Mouse (Mus musculus) midbrain, embryonic 10.5 days (tissue): Measurements from ENCODE around the gene Eef2. TPM values are rescaled to one million over a fixed set of nuclear protein-coding genes. Genes with fewer than 3 reads are reported as not detected.
"Not testable (repeated sequence)": the region's sequence is repeated elsewhere in the genome, so short reads cannot be mapped to it uniquely, and the experiment has no call there.

Experiments
- DNase-seq: peaks from one replicate; pipeline ENCODE4 v3.0.0-alpha.2; 2017; ENCODE audit warnings: low spot score
- H3K27ac ChIP-seq: fragments of 300-500 bp; sonication (generic); replicated peaks from 2 replicates; pipeline ENCODE4 v1.5.1; 2016; ENCODE audit warnings: mild to moderate bottlenecking
- H3K27me3 ChIP-seq: fragments of 300-500 bp; sonication (generic); 2 replicates; pipeline ENCODE4 v1.6.1; 2016; ENCODE audit warnings: low read depth, mild to moderate bottlenecking; ENCODE audit not compliant: poor library complexity, severe bottlenecking
- H3K36me3 ChIP-seq: fragments of 300-500 bp; sonication (generic); 2 replicates; pipeline ENCODE4 v1.6.1; 2016; ENCODE audit warnings: mild to moderate bottlenecking, moderate library complexity
- H3K4me1 ChIP-seq: fragments of 300-500 bp; sonication (generic); 2 replicates; pipeline ENCODE4 v1.6.1; 2016
- H3K4me3 ChIP-seq: fragments of 300-500 bp; sonication (generic); 2 replicates; pipeline ENCODE4 v1.5.1; 2016; ENCODE audit warnings: mild to moderate bottlenecking, moderate library complexity
- H3K9me3 ChIP-seq: fragments of 300-500 bp; sonication (generic); replicated peaks from 2 replicates; pipeline ENCODE4 v1.6.1; 2016; ENCODE audit warnings: mild to moderate bottlenecking
- WGBS: fragments of 180-500 bp; shearing (Covaris S2); methylation state at CpG from one replicate; pipeline ENCODE4 v1.1.7; 2016; 5-methylcytosine and 5-hydroxymethylcytosine counted together
- polyA plus RNA-seq: library from polyadenylated mRNA; unstranded; fragments of >200 nt; fragmentation: Nextera tagmentation; extraction: Ambion mirVana; gene quantifications from 2 replicates; pipeline ENCODE4 v1.2.1, GENCODE M21; 2016

Gene Eef2
- polyA plus RNA-seq, 1 experiment from 2014 or later: 571 TPM

DNA sequence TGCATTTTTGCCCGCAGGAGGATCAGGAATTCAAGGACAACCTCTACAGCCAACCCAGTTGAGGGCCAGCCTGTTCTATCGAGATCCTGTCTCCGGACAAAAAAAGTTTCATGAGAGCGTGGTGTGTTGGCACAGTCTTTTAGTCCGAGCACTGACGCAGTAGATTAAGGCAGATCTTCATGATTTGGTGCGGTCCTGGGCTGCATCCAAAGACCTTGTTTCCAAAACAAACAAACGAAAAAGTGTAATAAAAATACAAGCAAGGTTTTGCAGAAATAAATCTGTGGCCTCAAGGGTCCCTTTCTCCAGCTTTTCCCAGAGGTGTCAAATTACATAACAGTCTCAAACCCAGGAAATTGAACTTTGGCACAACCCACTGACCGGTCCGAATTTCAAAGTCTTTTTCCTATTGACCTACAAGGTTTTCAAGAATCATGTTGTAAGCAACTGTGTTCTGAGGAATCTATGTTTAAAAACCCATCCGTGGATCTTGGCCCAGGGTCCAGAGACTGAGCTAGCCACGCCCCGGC lies 430 bp upstream of the Eef2 start:
- Histone ChIP-seq H3K36me3 (peaks cover 41% of the 10 kb centered on the region), H3K27me3 (no peaks in the 10 kb centered on the region), H3K4me1 (peaks cover 65% of the 10 kb centered on the region), H3K9me3 (no peaks in the 10 kb centered on the region), H3K27ac (peak overlapping the region; percentile 97), H3K4me3 (peak overlapping the region; percentile 100)
- WGBS: 12% methylated on average over 13 of the region's 13 CpGs
- DNase-seq: no peak

- Histone ChIP-seq H3K27ac (peak overlapping the region; percentile 97), H3K27me3 (no peaks in the 10 kb centered on the region), H3K4me1 (peaks cover 80% of the 10 kb centered on the region), H3K9me3 (no peaks in the 10 kb centered on the region), H3K4me3 (peak overlapping the region; percentile 100), H3K36me3 (peaks cover 56% of the 10 kb centered on the region)
- DNase-seq: no peak
- 16% methylated on average over 16 of the region's 16 CpGs for WGBS
Measured at GRCm38 (mm10) chr10:81177491-81177925, 1.1 kb downstream of the Eef2 start.

GRCm38 (mm10) chr10:81177958-81178712 lies 1.7 kb downstream of the Eef2 start:
- Histone ChIP-seq H3K4me1 (peaks cover 75% of the 10 kb centered on the region), H3K9me3 (no peaks in the 10 kb centered on the region), H3K27ac (peak overlapping the region; percentile 97; the same call in 1 of the 2 replicates), H3K4me3 (peak overlapping the region; percentile 100), H3K27me3 (no peaks in the 10 kb centered on the region), H3K36me3 (peaks cover 56% of the 10 kb centered on the region)
- DNase-seq: no peak
- WGBS: 74% methylated on average over 14 of the region's 14 CpGs

DNA sequence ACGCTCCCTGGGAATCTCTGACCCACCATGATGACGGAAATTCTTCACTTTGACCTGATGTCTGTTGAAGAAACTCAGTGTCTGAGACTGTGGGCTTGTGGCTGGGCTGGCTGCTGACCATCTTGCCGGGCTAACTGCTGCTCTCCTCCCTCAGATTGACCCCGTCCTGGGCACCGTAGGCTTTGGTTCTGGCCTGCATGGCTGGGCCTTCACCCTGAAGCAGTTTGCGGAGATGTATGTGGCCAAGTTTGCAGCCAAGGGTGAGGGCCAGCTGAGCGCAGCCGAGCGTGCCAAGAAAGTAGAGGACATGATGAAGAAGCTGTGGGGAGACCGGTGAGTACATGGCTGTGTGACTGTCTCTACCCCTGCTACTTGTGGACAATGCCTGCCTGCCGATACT lies 2.5 kb downstream of the Eef2 start:
- peaks cover 58% of the 10 kb centered on the region for H3K36me3 ChIP-seq
- H3K4me1 ChIP-seq: peaks cover 73% of the 10 kb centered on the region
- DNase-seq: no peak
- H3K27ac ChIP-seq: no peak overlapping the region
- WGBS: 95% methylated on average over 11 of the region's 11 CpGs
- H3K4me3 ChIP-seq: peak overlapping the region; percentile 100; the same call in 1 of the 2 replicates
- no peaks in the 10 kb centered on the region for H3K27me3 ChIP-seq
- no peaks in the 10 kb centered on the region for H3K9me3 ChIP-seq

DNA sequence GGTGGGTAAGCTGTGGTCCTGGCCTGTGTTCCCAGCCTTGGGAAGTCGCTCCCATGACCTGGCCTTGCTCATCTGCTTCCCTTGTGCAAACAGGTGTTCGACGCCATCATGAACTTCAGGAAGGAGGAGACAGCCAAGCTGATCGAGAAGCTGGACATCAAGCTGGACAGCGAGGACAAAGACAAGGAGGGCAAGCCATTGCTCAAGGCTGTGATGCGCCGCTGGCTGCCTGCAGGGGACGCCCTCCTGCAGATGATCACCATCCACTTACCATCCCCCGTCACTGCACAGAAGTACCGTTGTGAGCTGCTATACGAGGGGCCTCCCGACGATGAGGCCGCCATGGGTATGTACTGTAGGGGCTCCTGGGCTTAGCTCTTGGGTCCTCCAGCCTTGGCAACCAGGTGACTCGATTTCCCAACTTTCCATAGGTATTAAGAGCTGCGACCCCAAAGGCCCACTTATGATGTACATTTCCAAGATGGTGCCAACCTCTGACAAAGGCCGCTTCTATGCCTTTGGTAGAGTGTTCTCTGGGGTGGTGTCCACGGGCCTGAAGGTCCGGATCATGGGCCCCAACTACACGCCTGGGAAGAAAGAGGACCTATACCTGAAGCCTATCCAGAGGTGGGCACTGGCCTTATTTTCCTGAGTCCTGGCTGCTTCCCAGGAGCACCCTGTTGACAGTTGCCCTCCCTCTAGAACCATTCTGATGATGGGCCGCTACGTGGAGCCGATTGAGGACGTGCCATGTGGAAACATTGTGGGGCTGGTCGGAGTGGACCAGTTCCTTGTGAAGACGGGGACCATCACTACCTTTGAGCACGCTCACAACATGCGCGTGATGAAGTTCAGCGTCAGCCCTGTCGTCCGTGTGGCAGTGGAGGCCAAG lies 3.3 kb downstream of the Eef2 start:
- DNase-seq: no peak
- no peaks in the 10 kb centered on the region for H3K27me3 ChIP-seq
- H3K4me1 ChIP-seq: peaks cover 73% of the 10 kb centered on the region
- peak overlapping the region; percentile 100; the same call in 1 of the 2 replicates for H3K4me3 ChIP-seq
- peaks cover 66% of the 10 kb centered on the region for H3K36me3 ChIP-seq
- H3K27ac ChIP-seq: no peak overlapping the region
- WGBS: 92% methylated on average over 32 of the region's 32 CpGs
- no peaks in the 10 kb centered on the region for H3K9me3 ChIP-seq

- Histone ChIP-seq H3K27ac (no peak overlapping the region), H3K27me3 (no peaks in the 10 kb centered on the region), H3K4me1 (peaks cover 64% of the 10 kb centered on the region), H3K36me3 (peaks cover 77% of the 10 kb centered on the region), H3K9me3 (no peaks in the 10 kb centered on the region), H3K4me3 (peak overlapping the region; percentile 23; the same call in 1 of the 2 replicates)
- 93% methylated on average over 13 of the region's 13 CpGs for WGBS
- DNase-seq: no peak
Measured at GRCm38 (mm10) chr10:81180946-81181345, 4.5 kb downstream of the Eef2 start.

- H3K27ac ChIP-seq, DNase-seq, H3K27me3 ChIP-seq, H3K9me3 ChIP-seq: not testable (repeated sequence)
- Histone ChIP-seq H3K4me3 (peak overlapping the region; percentile 73; the same call in 1 of the 2 replicates), H3K4me1 (peaks cover 62% of the 10 kb centered on the region), H3K36me3 (peaks cover 84% of the 10 kb centered on the region)
- 78% methylated on average over 12 of the region's 12 CpGs for WGBS
Measured at GRCm38 (mm10) chr10:81181860-81182259, 5.4 kb downstream of the Eef2 start.

- H3K4me1 ChIP-seq: peaks cover 58% of the 10 kb centered on the region
- peak within 1 kb of the TSS; percentile 88 for H3K27ac ChIP-seq
- 4% methylated on average over 53 of the region's 53 CpGs for WGBS
- DNase-seq: peak; percentile 99
- peak within 1 kb of the TSS; percentile 73 for H3K4me3 ChIP-seq
- peaks cover 84% of the 10 kb centered on the region for H3K36me3 ChIP-seq
- H3K9me3 ChIP-seq: no peaks in the 10 kb centered on the region
- H3K27me3 ChIP-seq: no peaks in the 10 kb centered on the region
Measured at GRCm38 (mm10) chr10:81182336-81183333, 6.2 kb downstream of the Eef2 start, which contains the start of gene Dapk3. Dapk3 (plus strand) TSS chr10:81183005.

DNA sequence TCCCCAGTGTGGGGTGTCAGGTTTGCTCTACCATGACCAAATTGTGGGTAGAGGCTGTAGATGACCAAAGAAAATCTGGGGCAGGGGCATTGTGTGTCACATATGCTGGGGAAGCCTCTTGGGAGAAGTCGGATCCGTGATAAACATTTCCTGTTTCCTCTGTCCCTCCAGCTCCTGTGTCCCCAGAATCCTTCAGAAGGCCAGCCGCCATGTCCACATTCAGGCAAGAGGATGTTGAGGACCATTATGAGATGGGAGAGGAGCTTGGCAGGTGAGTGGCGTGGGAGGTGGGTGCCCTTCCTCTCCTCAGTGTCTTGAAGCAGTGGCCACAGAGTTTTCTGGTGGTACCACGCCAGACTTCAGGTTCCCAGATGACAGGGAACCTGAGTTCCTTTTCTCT lies 7.4 kb downstream of the Eef2 start, which contains the start of gene 4930442H23Rik:
Gene 4930442H23Rik (minus strand): TSS at position 45 of the 400 bp plus-strand sequence.
- Histone ChIP-seq H3K27me3 (no peaks in the 10 kb centered on the region), H3K4me3 (peak within 1 kb of the TSS; percentile 73), H3K9me3 (no peaks in the 10 kb centered on the region), H3K36me3 (peaks cover 80% of the 10 kb centered on the region), H3K4me1 (peaks cover 46% of the 10 kb centered on the region), H3K27ac (peak within 1 kb of the TSS; percentile 88)
- DNase-seq: no peak
- WGBS: 87% methylated on average over 5 of the region's 5 CpGs

- WGBS: 73% methylated on average over 4 of the region's 4 CpGs
- H3K4me3 ChIP-seq: 0 out of 2 replicates have a peak overlapping the region, but pooled peaks have one; percentile 73
- DNase-seq: peak; percentile 37
Measured at GRCm38 (mm10) chr10:81184765-81185164, 8.3 kb downstream of the Eef2 start.

GRCm38 (mm10) chr10:81187161-81187560 lies 10.7 kb downstream of the Eef2 start:
- peak overlapping the region; percentile 9; the same call in 1 of the 2 replicates for H3K4me3 ChIP-seq
- 96% methylated on average over 9 of the region's 9 CpGs for WGBS
- peaks cover 34% of the 10 kb centered on the region for H3K4me1 ChIP-seq
- DNase-seq: no peak
- peaks cover 70% of the 10 kb centered on the region for H3K36me3 ChIP-seq
- H3K27me3 ChIP-seq: no peaks in the 10 kb centered on the region
- H3K27ac ChIP-seq: no peak overlapping the region
- no peaks in the 10 kb centered on the region for H3K9me3 ChIP-seq

More at GRCm38 (mm10) chr10:81184765-81185164, 8.3 kb downstream of the Eef2 start:
- Histone ChIP-seq H3K4me1 (peaks cover 38% of the 10 kb centered on the region), H3K36me3 (peaks cover 75% of the 10 kb centered on the region), H3K27me3 (no peaks in the 10 kb centered on the region), H3K27ac (peak overlapping the region; percentile 43; the same call in 1 of the 2 replicates), H3K9me3 (no peaks in the 10 kb centered on the region)
